Mouse (Mus musculus): ENCODE measurements around the gene Tes. TPM values are rescaled to one million over a fixed set of nuclear protein-coding genes. Genes with fewer than 3 reads are reported as not detected.
"Not testable (repeated sequence)": the region's sequence is repeated elsewhere in the genome, so short reads cannot be mapped to it uniquely, and the experiment has no call there.

Gene Tes
- polyA plus RNA-seq, 1 experiment, result 1.9 TPM

DNA sequence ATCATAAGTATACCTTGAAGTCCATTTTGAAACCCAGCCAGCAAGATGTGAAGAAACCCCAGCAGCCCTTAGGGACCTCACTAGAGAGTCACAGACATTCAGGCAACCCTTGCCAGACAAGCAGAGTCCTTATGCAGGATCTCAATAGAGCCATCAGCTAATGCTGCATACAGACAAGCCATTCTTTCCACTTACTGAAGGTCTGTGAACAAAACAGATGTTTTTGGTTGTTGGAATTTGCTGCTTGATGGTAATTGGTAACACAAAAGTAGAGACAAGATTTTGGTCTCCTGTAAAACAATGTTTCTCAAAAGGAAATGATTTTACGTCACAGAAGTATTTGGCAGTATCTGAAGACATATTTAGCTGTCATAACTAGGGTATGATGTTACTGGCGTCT, 10.2 kb upstream of the Tes start:
- H3K4me1 ChIP-seq (ENCODE audit: control insufficient read depth, insufficient read depth, low read length), result no peaks in the 10 kb centered on the region
- no peak overlapping the region for H3K27ac ChIP-seq (ENCODE audit: insufficient read depth, low read length)
- no peak overlapping the region for H3K4me3 ChIP-seq (ENCODE audit: insufficient read depth, low read length)
- TF ChIP-seq POLR2A (IDR thresholded peaks at IDR 0.05; ENCODE audit: extremely low read depth, insufficient read depth, low read length) (no peak), CTCF (IDR thresholded peaks at IDR 0.05; ENCODE audit: extremely low read depth, insufficient read depth, low read length) (no peak)

DNA sequence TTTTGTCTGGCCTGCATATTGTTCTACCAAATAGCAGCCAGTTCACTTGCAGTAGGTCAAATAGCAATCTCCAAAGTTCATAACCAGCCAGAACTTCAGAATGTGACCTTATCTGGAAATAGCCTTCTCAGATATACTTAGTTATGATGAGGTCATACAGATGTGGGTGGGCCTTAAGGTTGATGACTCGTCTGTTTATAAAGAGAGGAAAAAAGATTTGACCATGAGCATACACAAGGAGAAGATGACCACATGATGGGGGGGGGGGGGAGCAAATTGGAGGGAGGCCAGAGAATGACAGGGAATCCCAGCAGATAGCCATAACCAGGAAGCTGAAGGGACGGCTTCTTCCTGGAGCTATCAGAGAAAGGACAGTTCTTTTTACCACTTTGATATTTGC, 9.3 kb upstream of the Tes start:
- Histone ChIP-seq H3K4me1 (ENCODE audit: control insufficient read depth, insufficient read depth, low read length) (no peaks in the 10 kb centered on the region), H3K27ac (ENCODE audit: insufficient read depth, low read length) (no peak overlapping the region), H3K4me3 (ENCODE audit: insufficient read depth, low read length) (no peak overlapping the region)
- TF ChIP-seq CTCF (IDR thresholded peaks at IDR 0.05; ENCODE audit: extremely low read depth, insufficient read depth, low read length) (no peak), POLR2A (IDR thresholded peaks at IDR 0.05; ENCODE audit: extremely low read depth, insufficient read depth, low read length) (no peak)

DNA sequence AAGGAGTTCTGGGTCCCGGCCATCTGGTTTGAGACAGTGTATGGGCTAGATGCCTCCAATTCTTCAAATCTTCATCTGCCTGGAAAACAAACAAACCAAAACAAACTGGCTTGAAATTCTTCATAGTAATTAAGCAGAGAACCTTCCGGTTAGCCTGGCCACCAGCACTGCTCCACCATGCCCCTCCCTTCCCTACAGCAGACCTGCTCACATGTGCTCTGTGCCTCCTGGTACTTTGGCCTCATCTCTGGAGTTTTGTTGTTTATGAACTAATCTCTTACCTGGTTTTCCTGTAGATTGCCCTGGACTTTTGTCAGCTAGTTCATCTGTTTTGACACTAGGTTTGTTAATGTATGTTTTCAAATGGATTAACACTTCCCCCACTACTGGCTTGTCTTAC, 5.4 kb upstream of the Tes start:
- Histone ChIP-seq H3K27ac (ENCODE audit: insufficient read depth, low read length) (no peak overlapping the region), H3K4me1 (ENCODE audit: control insufficient read depth, insufficient read depth, low read length) (no peaks in the 10 kb centered on the region), H3K4me3 (ENCODE audit: insufficient read depth, low read length) (no peak overlapping the region)
- no peak for TF ChIP-seq POLR2A (IDR thresholded peaks at IDR 0.05; ENCODE audit: extremely low read depth, insufficient read depth, low read length)
- TF ChIP-seq CTCF (IDR thresholded peaks at IDR 0.05; ENCODE audit: extremely low read depth, insufficient read depth, low read length), result no peak

DNA sequence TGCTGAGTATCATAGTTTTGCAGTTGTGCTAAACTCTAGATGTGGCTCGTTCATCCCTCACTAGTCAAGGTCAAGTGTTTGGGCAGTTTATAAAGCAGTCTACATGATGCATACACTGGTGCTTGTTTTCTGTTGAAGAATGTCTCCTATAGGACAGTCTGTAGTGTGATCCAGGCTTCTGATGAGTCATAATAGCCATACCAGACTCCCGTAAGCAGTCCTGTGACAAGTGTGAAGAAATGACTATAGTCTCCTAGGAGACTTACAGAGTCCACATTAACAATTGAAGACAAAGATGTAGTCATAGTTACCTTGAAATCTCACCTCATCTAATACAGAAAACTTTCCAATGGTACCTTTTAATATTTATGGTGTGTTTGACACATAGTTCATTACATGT, 4.8 kb upstream of the Tes start:
- TF ChIP-seq CTCF (IDR thresholded peaks at IDR 0.05; ENCODE audit: extremely low read depth, insufficient read depth, low read length), result no peak
- TF ChIP-seq POLR2A (IDR thresholded peaks at IDR 0.05; ENCODE audit: extremely low read depth, insufficient read depth, low read length), result no peak
- H3K4me1 ChIP-seq (ENCODE audit: control insufficient read depth, insufficient read depth, low read length), result no peaks in the 10 kb centered on the region
- H3K4me3 ChIP-seq (ENCODE audit: insufficient read depth, low read length), result no peak overlapping the region
- H3K27ac ChIP-seq (ENCODE audit: insufficient read depth, low read length), result no peak overlapping the region

DNA sequence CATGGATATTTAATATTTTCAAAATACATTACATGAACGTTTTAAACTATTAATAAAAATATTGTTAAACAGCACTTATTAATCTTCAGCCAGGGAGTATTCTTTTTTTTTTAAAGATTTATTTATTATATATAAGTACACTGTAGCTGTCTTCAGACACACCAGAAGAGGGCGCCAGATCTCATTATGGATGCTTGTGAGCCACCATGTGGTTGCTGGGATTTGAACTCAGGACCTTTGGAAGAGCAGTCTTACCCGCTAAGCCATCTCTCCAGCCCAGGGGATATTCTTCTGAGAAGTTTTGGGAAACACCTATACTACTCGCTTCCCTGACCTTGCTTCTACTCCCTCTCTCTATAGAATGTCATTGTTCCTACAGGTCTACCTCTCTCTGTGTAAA, 3.1 kb upstream of the Tes start:
- not testable (repeated sequence) for H3K4me3 ChIP-seq (ENCODE audit: insufficient read depth, low read length); H3K27ac ChIP-seq (ENCODE audit: insufficient read depth, low read length); H3K4me1 ChIP-seq (ENCODE audit: control insufficient read depth, insufficient read depth, low read length)

DNA sequence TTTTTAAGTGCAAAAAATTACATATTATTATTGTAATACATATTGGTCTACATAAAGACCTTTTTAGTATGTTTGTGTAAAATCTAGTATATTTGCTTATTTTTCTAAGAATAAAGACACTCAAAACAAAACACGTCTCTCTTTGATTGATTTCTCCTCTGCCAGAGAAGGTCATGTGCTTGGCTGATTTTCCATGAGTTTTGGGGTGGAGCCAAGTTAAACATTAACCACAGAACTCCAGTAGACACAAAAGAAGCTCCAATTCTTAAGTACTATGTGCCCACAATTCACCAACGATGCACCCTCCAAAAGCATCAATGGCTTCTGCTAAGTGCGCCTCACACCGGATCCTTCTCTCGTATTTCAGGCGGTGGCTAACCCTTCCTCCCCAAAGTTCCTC, 2.6 kb upstream of the Tes start:
- Histone ChIP-seq H3K27ac (ENCODE audit: insufficient read depth, low read length) (no peak overlapping the region), H3K4me1 (ENCODE audit: control insufficient read depth, insufficient read depth, low read length) (no peaks in the 10 kb centered on the region), H3K4me3 (ENCODE audit: insufficient read depth, low read length) (no peak overlapping the region)
- no peak for TF ChIP-seq POLR2A (IDR thresholded peaks at IDR 0.05; ENCODE audit: extremely low read depth, insufficient read depth, low read length)
- TF ChIP-seq CTCF (IDR thresholded peaks at IDR 0.05; ENCODE audit: extremely low read depth, insufficient read depth, low read length), result no peak

DNA sequence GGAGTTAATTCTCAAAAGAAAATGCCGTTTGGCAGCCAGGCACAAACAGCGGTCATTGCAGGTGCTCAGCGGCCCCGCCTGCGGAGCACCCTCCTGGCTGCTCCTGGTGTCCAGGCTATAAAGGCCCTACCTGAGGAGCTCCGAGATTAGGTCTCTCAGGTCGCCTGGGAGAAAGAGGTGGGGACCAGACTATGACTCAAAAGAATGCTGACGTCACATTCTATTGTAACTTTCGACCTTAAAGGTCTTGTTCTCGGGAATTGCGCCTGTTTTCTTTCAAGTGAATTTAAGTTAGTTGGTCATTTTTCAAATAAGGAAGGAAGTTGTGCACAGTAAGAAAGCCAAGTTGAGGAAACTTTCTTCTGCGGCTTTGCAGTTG, 831 bp downstream of the Tes start:
- TF ChIP-seq CTCF (IDR thresholded peaks at IDR 0.05; ENCODE audit: extremely low read depth, insufficient read depth, low read length) (no peak), POLR2A (IDR thresholded peaks at IDR 0.05; ENCODE audit: extremely low read depth, insufficient read depth, low read length) (no peak)
- Histone ChIP-seq H3K27ac (ENCODE audit: insufficient read depth, low read length) (no peak overlapping the region), H3K4me1 (ENCODE audit: control insufficient read depth, insufficient read depth, low read length) (no peaks in the 10 kb centered on the region), H3K4me3 (ENCODE audit: insufficient read depth, low read length) (peak overlapping the region; percentile 38)

GRCm38 (mm10) chr6:17066211-17066940, 1.4 kb downstream of the Tes start:
- Histone ChIP-seq H3K4me1 (ENCODE audit: control insufficient read depth, insufficient read depth, low read length) (no peaks in the 10 kb centered on the region), H3K4me3 (ENCODE audit: insufficient read depth, low read length) (no peak overlapping the region), H3K27ac (ENCODE audit: insufficient read depth, low read length) (no peak overlapping the region)
- TF ChIP-seq POLR2A (IDR thresholded peaks at IDR 0.05; ENCODE audit: extremely low read depth, insufficient read depth, low read length) (no peak), CTCF (IDR thresholded peaks at IDR 0.05; ENCODE audit: extremely low read depth, insufficient read depth, low read length) (no peak)

DNA sequence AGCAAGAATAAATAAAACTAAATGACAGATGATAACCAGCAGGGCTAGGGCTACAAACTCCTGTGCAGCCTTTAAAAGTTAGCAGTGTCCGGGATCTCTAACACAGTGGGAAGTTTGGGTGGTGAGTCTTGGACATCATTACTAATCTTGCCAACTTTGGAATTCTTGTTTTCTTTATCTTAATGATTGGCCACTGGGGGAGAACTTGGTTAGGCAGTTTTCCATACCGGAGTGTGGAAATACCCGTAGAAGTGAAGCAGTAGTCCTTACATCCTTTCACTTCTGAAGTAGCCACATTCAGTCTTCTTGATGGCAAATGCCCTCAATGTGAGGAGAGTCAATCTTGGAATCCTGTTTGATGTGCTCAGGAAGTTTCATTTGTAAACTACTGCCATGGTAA, 7.0 kb downstream of the Tes start:
- TF ChIP-seq CTCF (IDR thresholded peaks at IDR 0.05; ENCODE audit: extremely low read depth, insufficient read depth, low read length) (no peak), POLR2A (IDR thresholded peaks at IDR 0.05; ENCODE audit: extremely low read depth, insufficient read depth, low read length) (no peak)
- Histone ChIP-seq H3K4me1 (ENCODE audit: control insufficient read depth, insufficient read depth, low read length) (no peaks in the 10 kb centered on the region), H3K4me3 (ENCODE audit: insufficient read depth, low read length) (no peak overlapping the region), H3K27ac (ENCODE audit: insufficient read depth, low read length) (no peak overlapping the region)

DNA sequence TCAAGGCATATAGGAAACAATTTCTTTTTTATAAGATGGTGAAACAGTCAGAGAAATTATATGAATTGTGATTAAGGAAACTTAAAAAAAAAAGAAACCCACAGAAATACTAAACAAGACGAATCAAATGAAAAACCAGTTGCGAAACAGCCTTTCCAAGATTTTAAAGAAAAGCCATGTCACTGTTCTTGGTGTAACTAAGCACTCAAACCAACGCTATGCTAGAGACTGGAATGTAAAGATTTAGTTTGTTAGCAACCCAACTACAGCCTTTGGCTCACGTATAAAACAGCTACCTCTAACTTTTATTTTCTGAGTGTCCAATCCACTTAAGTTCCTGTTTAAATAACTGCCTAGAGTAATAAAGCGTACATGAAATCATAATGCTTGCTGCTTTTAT, 7.4 kb downstream of the Tes start:
- Histone ChIP-seq H3K4me1 (ENCODE audit: control insufficient read depth, insufficient read depth, low read length) (no peaks in the 10 kb centered on the region), H3K27ac (ENCODE audit: insufficient read depth, low read length) (no peak overlapping the region), H3K4me3 (ENCODE audit: insufficient read depth, low read length) (no peak overlapping the region)
- TF ChIP-seq POLR2A (IDR thresholded peaks at IDR 0.05; ENCODE audit: extremely low read depth, insufficient read depth, low read length), result no peak
- TF ChIP-seq CTCF (IDR thresholded peaks at IDR 0.05; ENCODE audit: extremely low read depth, insufficient read depth, low read length), result no peak

All from cortical plate, adult 2 months (tissue).